Mouse (Mus musculus) limb, embryonic 14.5 days (tissue): ENCODE measurements at regions not wholly inside any gene's neighbourhood (a gene's known extent, or its start where the extent isn't known, plus 50 kb on each side); places are given as distances from the start of the nearest gene placed in this dataset.
A peak's percentile ranks its signal among the peaks of the same experiment; 100 is the strongest.

ENCODE experiments used
- ATAC-seq: fragments of 200-750 bp; cut with Nextera tagmentation; 2 replicates; pipeline ENCODE4 v1.8.0; 2017; ENCODE audit warnings: low read depth, moderate number of reproducible peaks, moderate TSS enrichment; ENCODE audit not compliant: low FRiP score
- DNase-seq: peaks from one replicate; pipeline ENCODE4 v3.0.0-alpha.2; 2015; ENCODE audit warnings: low spot score
- H3K27ac ChIP-seq: fragments of 300-500 bp; sonication (generic); replicated peaks from 2 replicates; pipeline ENCODE4 v1.5.1; 2014; ENCODE audit warnings: low read depth, mild to moderate bottlenecking, low read length, moderate library complexity, mixed read lengths
- H3K27me3 ChIP-seq: fragments of 300-500 bp; sonication (generic); 2 replicates; pipeline ENCODE4 v1.6.1; 2014; ENCODE audit warnings: low read length, mixed read lengths; ENCODE audit not compliant: control insufficient read depth, insufficient read depth
- H3K36me3 ChIP-seq: fragments of 300-500 bp; sonication (generic); 2 replicates; pipeline ENCODE4 v1.6.1; 2014; ENCODE audit warnings: mild to moderate bottlenecking, low read length, moderate library complexity, mixed read lengths; ENCODE audit not compliant: control insufficient read depth, insufficient read depth
- H3K4me1 ChIP-seq: fragments of 300-500 bp; sonication (generic); 2 replicates; pipeline ENCODE4 v1.6.1; 2014; ENCODE audit warnings: antibody characterized with exemption, low read length, mixed read lengths; ENCODE audit not compliant: control insufficient read depth, insufficient read depth
- H3K4me2 ChIP-seq: fragments of 300-500 bp; sonication (generic); replicated peaks from 2 replicates; pipeline ENCODE4 v1.6.1; 2014; ENCODE audit warnings: low read depth, mild to moderate bottlenecking, low read length, moderate library complexity; ENCODE audit not compliant: severe bottlenecking
- H3K4me3 ChIP-seq: fragments of 300-500 bp; sonication (generic); replicated peaks from 2 replicates; pipeline ENCODE4 v1.5.1; 2014; ENCODE audit warnings: low read length
- H3K9ac ChIP-seq: fragments of 300-500 bp; sonication (generic); 2 replicates; pipeline ENCODE4 v1.6.1; 2014; ENCODE audit warnings: mild to moderate bottlenecking, low read depth, low read length, moderate library complexity; ENCODE audit not compliant: severe bottlenecking
- H3K9me3 ChIP-seq: fragments of 300-500 bp; sonication (generic); 2 replicates; pipeline ENCODE4 v1.6.1; 2016; ENCODE audit warnings: low read length; ENCODE audit not compliant: control insufficient read depth
- POLR2A ChIP-seq: fragments of 200-500 bp; IDR thresholded peaks from 2 replicates; pipeline ENCODE4 v1.8.0; 2012; ENCODE audit warnings: inconsistent platforms, mild to moderate bottlenecking, moderate library complexity, borderline replicate concordance; ENCODE audit not compliant: insufficient read depth, insufficient read length; ENCODE audit errors: extremely low read depth
- WGBS: fragments of 180-500 bp; shearing (Covaris S2); extraction: QIAGEN DNeasy Blood & Tissue Kit; methylation state at CpG from one replicate; pipeline ENCODE4 v1.1.7; 2014; 5-methylcytosine and 5-hydroxymethylcytosine counted together

- DNase-seq = no peak
- no peak for TF ChIP-seq POLR2A
- WGBS = 81% methylated on average over 5 of the region's 5 CpGs
These were observed 335.1 kb upstream of the Gm11114 start for GRCm38 (mm10) chr9:84977470-84977869.

GRCm38 (mm10) chr9:85003414-85003813, 309.2 kb upstream of the Gm11114 start:
- WGBS = 56% methylated on average over 1 of the region's 1 CpGs
- Histone ChIP-seq H3K4me3 (no peak overlapping the region), H3K36me3 (no peaks in the 10 kb centered on the region), H3K4me2 (no peak overlapping the region), H3K27ac (no peak overlapping the region), H3K9ac (no peak overlapping the region), H3K9me3 (no peaks in the 10 kb centered on the region), H3K27me3 (no peaks in the 10 kb centered on the region), H3K4me1 (no peaks in the 10 kb centered on the region)
- ATAC-seq (no peak), DNase-seq (no peak)
- no peak for TF ChIP-seq POLR2A

More at GRCm38 (mm10) chr9:84977470-84977869, 335.1 kb upstream of the Gm11114 start:
- no peaks in the 10 kb centered on the region for H3K36me3 ChIP-seq
- H3K27me3 ChIP-seq = no peaks in the 10 kb centered on the region
- H3K4me1 ChIP-seq = no peaks in the 10 kb centered on the region
- H3K4me3 ChIP-seq = no peak overlapping the region
- H3K4me2 ChIP-seq = no peak overlapping the region
- no peak for ATAC-seq
- H3K9me3 ChIP-seq = no peaks in the 10 kb centered on the region
- H3K27ac ChIP-seq = no peak overlapping the region
- H3K9ac ChIP-seq = no peak overlapping the region

DNA sequence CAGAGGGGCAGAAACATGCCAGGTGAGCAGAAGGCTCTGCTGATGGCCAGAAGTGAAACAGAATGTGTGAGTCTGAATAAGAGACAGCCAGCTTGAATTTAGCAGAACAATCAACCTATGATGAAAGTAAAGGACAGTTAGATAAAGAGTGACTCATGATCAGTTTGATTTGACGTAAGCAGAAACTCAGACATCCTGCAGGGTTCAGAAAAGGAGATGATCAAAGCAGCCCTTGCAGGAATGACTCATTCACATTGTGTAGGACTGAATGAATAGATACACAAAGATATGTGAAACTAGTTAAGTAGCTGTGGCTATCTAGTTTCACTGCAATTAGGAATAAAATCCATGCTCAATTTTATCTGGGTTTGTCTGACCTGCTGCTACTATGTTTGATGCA, 301.2 kb upstream of the Gm11114 start:
- no peak overlapping the region for H3K4me3 ChIP-seq
- H3K9ac ChIP-seq = no peak overlapping the region
- no peak overlapping the region for H3K4me2 ChIP-seq
- TF ChIP-seq POLR2A = no peak
- H3K9me3 ChIP-seq = no peaks in the 10 kb centered on the region
- no peaks in the 10 kb centered on the region for H3K4me1 ChIP-seq
- H3K27me3 ChIP-seq = no peaks in the 10 kb centered on the region
- no peak overlapping the region for H3K27ac ChIP-seq
- 84% methylated on average over 1 of the region's 1 CpGs for WGBS
- no peak for ATAC-seq
- no peak for DNase-seq
- no peaks in the 10 kb centered on the region for H3K36me3 ChIP-seq

- no peak overlapping the region for H3K9ac ChIP-seq
- DNase-seq (peak; percentile 37), ATAC-seq (no peak)
- no peak overlapping the region for H3K4me3 ChIP-seq
- no peaks in the 10 kb centered on the region for H3K27me3 ChIP-seq
- H3K4me2 ChIP-seq = no peak overlapping the region
- 25% methylated on average over 2 of the region's 2 CpGs for WGBS
- TF ChIP-seq POLR2A = no peak
- H3K27ac ChIP-seq = no peak overlapping the region
- H3K9me3 ChIP-seq = no peaks in the 10 kb centered on the region
- no peaks in the 10 kb centered on the region for H3K4me1 ChIP-seq
- H3K36me3 ChIP-seq = no peaks in the 10 kb centered on the region
These were observed 264.2 kb upstream of the Gm11114 start for GRCm38 (mm10) chr9:85048112-85048978.

DNA sequence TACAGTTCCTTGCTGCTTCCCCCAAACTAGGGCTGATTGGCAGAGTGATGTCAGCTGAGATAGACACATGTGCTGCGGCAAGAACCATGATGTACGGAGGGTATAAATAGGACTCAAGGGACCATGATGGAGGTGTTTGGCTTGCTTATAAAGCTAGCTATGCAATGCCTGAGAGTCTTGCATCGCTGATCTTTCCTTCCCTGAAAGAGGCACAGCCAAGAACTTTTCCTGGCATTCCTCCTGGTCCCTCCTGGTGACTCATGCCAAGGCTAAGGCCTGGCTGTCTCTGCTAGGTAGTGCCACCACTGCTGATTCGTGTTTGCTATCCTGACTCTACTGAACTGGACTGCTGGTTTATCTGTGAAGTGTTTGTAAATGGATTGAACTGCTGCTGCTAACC, 260.0 kb upstream of the Gm11114 start:
- Histone ChIP-seq H3K27me3 (no peaks in the 10 kb centered on the region), H3K36me3 (no peaks in the 10 kb centered on the region), H3K4me3 (no peak overlapping the region), H3K4me2 (no peak overlapping the region), H3K9me3 (no peaks in the 10 kb centered on the region), H3K4me1 (no peaks in the 10 kb centered on the region), H3K9ac (no peak overlapping the region), H3K27ac (no peak overlapping the region)
- WGBS = 78% methylated on average over 4 of the region's 4 CpGs
- no peak for DNase-seq
- TF ChIP-seq POLR2A = no peak
- no peak for ATAC-seq
